Mouse (Mus musculus): ENCODE measurements around the gene Nr1h4.

- TF ChIP-seq CTCF (IDR thresholded peaks at IDR 0.05; ENCODE audit: low read depth) (no peak), EP300 (optimal IDR thresholded peaks at IDR 0.05) (no peak)
These were observed 24.8 kb downstream of the Nr1h4 start for GRCm38 (mm10) chr10:89508567-89508966.

Measured in stomach, postnatal 0 days (tissue).